Mouse (Mus musculus) small intestine, adult 2 months (tissue): ENCODE measurements around the gene Nudt5.

Experiments used
- CTCF ChIP-seq: fragments of 200-500 bp; IDR thresholded peaks from 2 replicates; pipeline ENCODE4 v1.5.1; 2012; ENCODE audit warnings: low read depth, mild to moderate bottlenecking, control low read depth, inconsistent platforms, low read length, moderate library complexity, mixed read lengths; ENCODE audit not compliant: insufficient replicate concordance, insufficient read length; ENCODE audit errors: extremely low read depth
- POLR2A ChIP-seq: fragments of 200-500 bp; IDR thresholded peaks from 2 replicates; pipeline ENCODE4 v1.6.1; 2012; ENCODE audit warnings: low read depth, mild to moderate bottlenecking, control low read depth, inconsistent platforms, low read length, moderate library complexity

DNA sequence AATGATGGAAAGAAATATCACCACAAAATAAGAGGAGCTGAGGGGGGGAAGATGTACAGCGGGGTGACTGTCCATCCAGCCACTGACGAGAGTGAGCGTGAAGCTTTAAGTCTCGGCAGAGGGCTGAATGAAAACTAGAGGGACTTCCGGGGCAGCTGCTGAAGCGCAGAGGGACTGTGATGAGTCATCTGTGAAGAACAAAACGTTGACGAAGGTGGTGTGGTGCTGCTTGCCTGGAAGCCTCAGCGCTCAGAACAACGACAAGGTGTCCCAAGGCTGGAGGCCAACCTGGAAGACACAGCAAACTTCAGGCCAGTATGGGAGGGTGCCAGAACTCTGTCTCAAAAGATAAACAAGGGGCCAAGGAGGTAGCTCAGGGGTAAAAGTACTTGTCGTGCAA, 4.0 kb upstream of the Nudt5 start:
- TF ChIP-seq CTCF, result no peak
- no peak for TF ChIP-seq POLR2A
